Mouse (Mus musculus) spleen, adult 2 months (tissue): Measurements from ENCODE around the gene Krt13.

Source experiments
- CTCF ChIP-seq: fragments of 200-500 bp; IDR thresholded peaks from 2 replicates; pipeline ENCODE4 v1.5.1; 2011; ENCODE audit warnings: mild to moderate bottlenecking, inconsistent platforms; ENCODE audit not compliant: insufficient read depth, insufficient read length, insufficient replicate concordance; ENCODE audit errors: extremely low read depth
- POLR2A ChIP-seq: fragments of 200-500 bp; IDR thresholded peaks from 2 replicates; pipeline ENCODE4 v1.6.1; 2011; ENCODE audit warnings: low read depth, low read length, inconsistent platforms

- TF ChIP-seq CTCF = no peak
- no peak for TF ChIP-seq POLR2A
These were observed 3.5 kb upstream of the Krt13 start for GRCm38 (mm10) chr11:100124901-100125300.
